Mouse (Mus musculus) hindbrain, embryonic 14.5 days (tissue): ENCODE results near the gene Abcc9. TPM values are rescaled to one million over a fixed set of nuclear protein-coding genes. Genes with fewer than 3 reads are reported as not detected.

Source experiments
- polyA plus RNA-seq: library from polyadenylated mRNA; unstranded; fragments of >200 nt; fragmentation: Nextera tagmentation; extraction: Ambion mirVana; gene quantifications from 2 replicates; pipeline ENCODE4 v1.2.1, GENCODE M21; 2014

The Abcc9 gene
- polyA plus RNA-seq, 1 experiment from 2014 or later: 4.9 TPM

Other genes with a start within 250 kb of the Abcc9 start
- 0.07 TPM in 1 of 2 replicates, not detected in the other for gene Gys2, start 229.2 kb downstream of the Abcc9 start, polyA plus RNA-seq
- gene Ldhb, start 194.4 kb downstream of the Abcc9 start, polyA plus RNA-seq: 483 and 499 TPM in 2 replicates
- gene Kcnj8, start 130.7 kb downstream of the Abcc9 start, polyA plus RNA-seq: 12.4 and 12.9 TPM in 2 replicates
- 202 and 219 TPM in 2 replicates for gene Cmas, start 54.4 kb upstream of the Abcc9 start, polyA plus RNA-seq
- not detected in 2 replicates for gene Sult6b2, start 102.2 kb upstream of the Abcc9 start, polyA plus RNA-seq